Mouse (Mus musculus): ENCODE measurements around the gene Dnmt3c. TPM values are rescaled to one million over a fixed set of nuclear protein-coding genes. Genes with fewer than 3 reads are reported as not detected.
A peak's percentile ranks its signal among the peaks of the same experiment; 100 is the strongest.

Dnmt3c gene
- total RNA-seq, 2 experiments from 2014 or later, result not detected

DNA sequence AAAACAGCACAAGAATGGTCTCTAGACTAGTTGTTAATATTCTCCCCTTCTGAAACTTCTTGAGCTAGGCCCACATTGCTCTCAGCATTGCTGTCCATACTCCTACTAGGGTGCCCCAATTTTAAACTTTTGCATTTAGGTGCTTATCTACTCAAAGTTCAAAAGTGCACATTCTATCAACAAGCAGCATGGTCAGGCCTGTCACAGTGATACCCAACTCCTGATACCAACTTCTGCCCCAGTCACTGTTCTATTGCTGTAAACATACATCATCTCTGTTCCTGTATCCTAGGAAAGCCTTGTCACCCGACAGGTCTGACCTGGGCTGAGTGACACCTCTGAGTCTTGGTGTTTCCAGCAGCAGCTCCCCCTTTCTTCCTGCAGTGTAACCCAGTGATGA lies 26.6 kb downstream of the Dnmt3c start:
- DNase-seq, result no peak

DNA sequence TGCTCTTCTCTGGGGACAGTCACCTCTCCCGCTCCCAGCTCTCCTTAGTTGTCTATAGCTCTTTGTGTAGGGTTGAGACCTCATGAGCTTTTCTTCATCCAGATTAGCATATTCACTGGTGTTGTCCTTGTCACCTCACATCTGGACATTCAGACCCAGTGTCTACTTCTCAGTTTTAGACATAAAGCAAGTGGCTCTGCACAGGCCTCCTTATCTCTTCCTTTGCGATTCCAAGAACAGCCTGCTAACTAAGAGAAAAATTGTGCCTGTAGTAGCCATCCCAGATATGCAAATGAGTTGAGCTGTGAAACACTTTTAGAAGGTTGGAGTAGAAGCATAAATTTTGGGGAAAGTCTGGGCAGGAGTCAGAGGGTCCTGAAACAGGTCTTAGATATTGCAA lies 28.0 kb downstream of the Dnmt3c start:
- no peak for DNase-seq

GRCm38 (mm10) chr2:153724871-153725270 lies 28.4 kb downstream of the Dnmt3c start:
- DNase-seq, result no peak

- no peak for DNase-seq
Measured at GRCm38 (mm10) chr2:153725291-153725690, 28.8 kb downstream of the Dnmt3c start.

DNA sequence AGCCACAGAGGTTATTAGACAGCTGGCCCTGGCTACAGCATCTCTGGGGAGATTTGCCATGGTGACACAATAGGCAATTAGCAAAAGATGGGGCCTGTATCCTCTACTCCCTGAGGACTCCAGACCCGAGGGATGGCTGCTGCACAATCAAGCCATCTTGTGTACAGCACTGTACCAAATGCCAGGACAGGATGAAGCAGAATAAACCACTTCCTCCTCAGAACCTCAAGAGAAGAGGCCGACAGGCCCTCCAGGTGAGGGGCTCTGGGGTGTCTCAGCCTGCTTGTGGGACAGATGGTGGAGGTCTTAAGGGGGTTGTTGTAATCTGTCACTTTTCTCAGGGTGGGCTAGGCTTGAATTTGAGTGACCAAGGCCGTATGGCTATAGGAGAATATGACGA lies 37.6 kb downstream of the Dnmt3c start:
- no peak for DNase-seq

- peak; percentile 100 for DNase-seq
Measured at GRCm38 (mm10) chr2:153740500-153741436, 44.3 kb downstream of the Dnmt3c start, which contains the start of gene Mapre1. Gene Mapre1 (plus strand): TSS chr2:153741274.

GRCm38 (mm10) chr2:153741437-153742065 lies 45.1 kb downstream of the Dnmt3c start:
- DNase-seq, result peak; percentile 84 to 91

GRCm38 (mm10) chr2:153747994-153748393 lies 51.5 kb downstream of the Dnmt3c start:
- no peak for DNase-seq

- DNase-seq, result no peak
Measured at GRCm38 (mm10) chr2:153750363-153750762, 53.9 kb downstream of the Dnmt3c start.

DNA sequence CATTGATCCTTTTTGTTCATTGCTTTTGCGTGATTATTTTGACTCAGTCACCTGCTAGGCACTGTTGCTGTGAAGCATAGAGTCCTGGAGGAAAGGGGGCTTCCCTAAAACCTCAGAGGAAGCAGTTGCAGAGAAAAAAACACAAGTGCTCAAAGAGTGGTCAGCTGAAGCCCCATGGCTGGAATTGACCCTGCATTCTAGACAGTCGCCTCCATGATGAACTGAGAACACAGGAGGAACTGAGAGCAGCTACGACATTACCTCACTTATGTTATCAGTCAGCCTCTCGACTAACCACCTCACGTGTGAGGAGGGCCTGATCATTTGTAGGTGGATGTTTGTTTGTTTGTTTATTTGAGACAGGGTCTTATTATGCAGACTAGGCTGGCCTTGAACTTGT lies 65.7 kb downstream of the Dnmt3c start:
- DNase-seq, result no peak

- DNase-seq, result no peak
Measured at GRCm38 (mm10) chr2:153767484-153767883, 71.0 kb downstream of the Dnmt3c start.

DNA sequence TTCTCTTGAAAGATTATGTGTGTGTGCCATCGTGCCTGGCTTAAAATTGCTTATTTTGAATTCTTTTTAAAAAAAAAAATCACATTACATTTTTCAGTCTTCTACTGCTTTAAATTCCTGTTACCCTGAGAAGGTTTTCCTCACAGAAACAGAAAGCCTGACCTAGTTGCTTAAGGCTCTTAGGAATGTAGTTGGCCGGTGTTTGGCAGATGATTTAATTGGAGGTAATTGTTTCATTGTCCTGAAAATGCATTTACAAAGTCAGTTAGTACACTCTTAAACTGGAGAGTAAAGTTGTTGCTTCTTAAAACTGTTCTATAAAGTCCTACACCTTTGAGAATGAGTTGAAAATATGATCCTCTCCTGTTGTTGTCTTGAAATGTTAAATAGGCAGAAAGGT lies 72.4 kb downstream of the Dnmt3c start:
- no peak for DNase-seq

- no peak for DNase-seq
Measured at GRCm38 (mm10) chr2:153772950-153773349, 76.5 kb downstream of the Dnmt3c start.

DNA sequence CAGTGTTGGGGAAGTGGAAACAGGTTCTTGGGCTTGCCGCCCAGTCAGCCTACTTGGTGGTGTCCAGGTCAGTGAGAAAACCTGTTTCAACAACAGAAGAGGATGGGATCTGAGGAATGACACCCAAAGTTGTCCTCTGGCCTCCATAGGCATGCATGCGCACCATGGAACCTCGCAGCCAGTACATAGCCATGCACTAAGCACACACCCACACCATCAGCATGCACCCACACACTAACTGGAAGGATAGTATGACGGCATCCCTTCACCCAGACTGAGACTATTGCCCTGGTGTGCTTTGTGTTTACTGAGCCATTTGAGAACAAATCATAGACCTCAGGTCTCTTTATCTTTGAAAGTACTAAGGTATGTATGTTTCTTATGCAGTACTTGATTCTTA lies 79.0 kb downstream of the Dnmt3c start:
- no peak for DNase-seq

- peak; percentile 92 to 94 for DNase-seq
Measured at GRCm38 (mm10) chr2:153778638-153779362, 82.3 kb downstream of the Dnmt3c start.

Other genes with a start within 250 kb of the Dnmt3c start
- gene 4930404H24Rik, start 203.9 kb upstream of the Dnmt3c start, total RNA-seq (2021), result not detected
- 10 to 100 TPM; 12.8 to 13.3 TPM for gene Nol4l, start 166.7 kb upstream of the Dnmt3c start, total RNA-seq (2021)
- gene Commd7, start 63.9 kb upstream of the Dnmt3c start, total RNA-seq (2021), result 10 to 100 TPM; 36.6 to 44.7 TPM
- 1 to 10 TPM; 2.3 TPM for gene Dnmt3b, start 47.2 kb upstream of the Dnmt3c start, total RNA-seq (2021)
- gene Mapre1, start 44.6 kb downstream of the Dnmt3c start, total RNA-seq (2021), result 100 to 1,000 TPM in 1 of 2 experiments, 10 to 100 TPM in 1; 100.0 to 116 TPM
- gene Efcab8, start 83.3 kb downstream of the Dnmt3c start, total RNA-seq (2021), result under 1 TPM; 0.13 to 0.26 TPM
- gene Sun5, start 174.4 kb downstream of the Dnmt3c start, total RNA-seq (2021), result under 1 TPM in 1 of 2 experiments, not detected in 1; 0.23 TPM
- under 1 TPM in 1 of 2 experiments, not detected in 1; 0.16 TPM for gene Bpifb2, start 178.4 kb downstream of the Dnmt3c start, total RNA-seq (2021)
- gene Bpifb6, start 203.7 kb downstream of the Dnmt3c start, total RNA-seq (2021), result 1 to 10 TPM in 1 of 2 experiments, under 1 TPM in 1; 0.60 to 6.6 TPM
- gene Bpifb3, start 221.6 kb downstream of the Dnmt3c start, total RNA-seq (2021), result not detected
- gene Bpifb4, start 241.6 kb downstream of the Dnmt3c start, total RNA-seq (2021), result not detected

Data from adrenal gland, postnatal 36 days (tissue).